Mouse (Mus musculus) lung, adult 18-20 months (tissue): ENCODE measurements around the gene Nectin2.

Experiments used
- DNase-seq, 2 experiments: peaks; one replicate each; pipeline ENCODE4 v3.0.0; 2022; ENCODE audit warnings: mixed read lengths in 2 of 2

Nectin2 gene

GRCm38 (mm10) chr7:19742468-19742867, 7.8 kb downstream of the Nectin2 start:
- DNase-seq: no peak

GRCm38 (mm10) chr7:19741329-19742031, 8.8 kb downstream of the Nectin2 start:
- DNase-seq: no peak

- DNase-seq: peak in 1 of 2 experiments; percentile 45
Observed at GRCm38 (mm10) chr7:19740269-19740668, 10.0 kb downstream of the Nectin2 start.

- no peak for DNase-seq
Observed at GRCm38 (mm10) chr7:19738771-19739170, 11.5 kb downstream of the Nectin2 start.

- DNase-seq: no peak
Observed at GRCm38 (mm10) chr7:19736389-19737057, 13.8 kb downstream of the Nectin2 start.

GRCm38 (mm10) chr7:19734178-19734666, 16.1 kb downstream of the Nectin2 start:
- no peak for DNase-seq

GRCm38 (mm10) chr7:19726541-19726940, 23.7 kb downstream of the Nectin2 start:
- no peak for DNase-seq

- DNase-seq: peak; percentile 84 to 90
Observed at GRCm38 (mm10) chr7:19724167-19724566, 26.1 kb downstream of the Nectin2 start.

- peak; percentile 76 to 84 for DNase-seq
Observed at GRCm38 (mm10) chr7:19722754-19723195, 27.5 kb downstream of the Nectin2 start.

GRCm38 (mm10) chr7:19719200-19719599, 31.1 kb downstream of the Nectin2 start:
- DNase-seq: no peak

- no peak for DNase-seq
Observed at GRCm38 (mm10) chr7:19718297-19718952, 31.9 kb downstream of the Nectin2 start.

GRCm38 (mm10) chr7:19717346-19717745, 32.9 kb downstream of the Nectin2 start:
- no peak for DNase-seq

- DNase-seq: no peak
Observed at GRCm38 (mm10) chr7:19716822-19717221, 33.5 kb downstream of the Nectin2 start.

GRCm38 (mm10) chr7:19716055-19716682, 34.1 kb downstream of the Nectin2 start:
- DNase-seq: no peak

- peak; percentile 100 for DNase-seq
Observed at GRCm38 (mm10) chr7:19715239-19716054, 34.8 kb downstream of the Nectin2 start, which contains the start of gene Tomm40. Gene Tomm40 (minus strand): TSS chr7:19715438.

- DNase-seq: no peak
Observed at GRCm38 (mm10) chr7:19714836-19715235, 35.4 kb downstream of the Nectin2 start.

- no peak for DNase-seq
Observed at GRCm38 (mm10) chr7:19713598-19713997, 36.7 kb downstream of the Nectin2 start.

- DNase-seq: no peak
Observed at GRCm38 (mm10) chr7:19713196-19713595, 37.1 kb downstream of the Nectin2 start.

GRCm38 (mm10) chr7:19712414-19712813, 37.9 kb downstream of the Nectin2 start:
- no peak for DNase-seq

GRCm38 (mm10) chr7:19710650-19711049, 39.6 kb downstream of the Nectin2 start:
- no peak for DNase-seq

- DNase-seq: no peak
Observed at GRCm38 (mm10) chr7:19705271-19705670, 45.0 kb downstream of the Nectin2 start.

GRCm38 (mm10) chr7:19704475-19704874, 45.8 kb downstream of the Nectin2 start:
- no peak for DNase-seq
